Comparison of ENCODE assay signal across 14 mouse cellular contexts in genomic region chr15:78790990-78791389, GRCm38 (mm10). TPM values are rescaled to one million over a fixed set of nuclear protein-coding genes. Genes with fewer than 3 reads are reported as not detected.
DNase-seq lines count a peak whose midpoint lies in the region; ATAC-seq lines count a peak whose summit lies in the region.
"Had no signal": no experiment of that assay in that cellular context is flagged by ENCODE, and none has a peak within 500 bp of the region (broad histone marks: within the 10 kb centered on the region; RNA-seq: fewer than 3 reads in every experiment).

No protein-coding gene starts in this region.

- H3K9ac ChIP-seq in kidney, embryonic 16.5 days (replicated peaks; ENCODE audit: low read length), result 0 out of 2 replicates have a peak overlapping the region, but pooled peaks have one; percentile 9
- peak overlapping the region; percentile 38; the same call in 1 of the 2 replicates for H3K9ac ChIP-seq in intestine, embryonic 16.5 days (ENCODE audit: low read depth, low read length)
- H3K9ac ChIP-seq: liver, embryonic 14.5 days had no signal

- ATAC-seq in kidney, embryonic 16.5 days (ENCODE audit: low FRiP score, low TSS enrichment), result no peak
- no peak for ATAC-seq in intestine, embryonic 16.5 days
- no peak for ATAC-seq in megakaryocyte, adult 5-6 weeks (ENCODE audit: poor library complexity, severe bottlenecking)

- WGBS in heart, embryonic 10.5 days, result 77% methylated on average over 12 of the region's 12 CpGs
- 78% methylated on average over 12 of the region's 12 CpGs for WGBS in kidney, embryonic 16.5 days
- WGBS in intestine, embryonic 16.5 days, result 77% methylated on average over 12 of the region's 12 CpGs

- peaks cover 24% of the 10 kb centered on the region for H3K27me3 ChIP-seq in heart, embryonic 10.5 days (ENCODE audit: insufficient read depth, poor library complexity, severe bottlenecking)
- H3K27me3 ChIP-seq in kidney, embryonic 16.5 days (ENCODE audit: insufficient read depth, low read length), result no peaks in the 10 kb centered on the region
- no peaks in the 10 kb centered on the region for H3K27me3 ChIP-seq in intestine, embryonic 16.5 days (replicated peaks; ENCODE audit: control insufficient read depth, insufficient read depth, low read length)

- H3K9me3 ChIP-seq in heart, embryonic 10.5 days, result no peaks in the 10 kb centered on the region
- no peaks in the 10 kb centered on the region for H3K9me3 ChIP-seq in kidney, embryonic 16.5 days (ENCODE audit: low read length)
- H3K9me3 ChIP-seq in intestine, embryonic 16.5 days (ENCODE audit: control insufficient read depth, low read length), result no peaks in the 10 kb centered on the region

- H3K4me1 ChIP-seq in heart, embryonic 10.5 days, result peaks cover 47% of the 10 kb centered on the region
- peaks cover 25% of the 10 kb centered on the region for H3K4me1 ChIP-seq in kidney, embryonic 16.5 days (ENCODE audit: insufficient read depth, low read length)
- peaks cover 38% of the 10 kb centered on the region for H3K4me1 ChIP-seq in brown adipose tissue, adult 24 weeks (ENCODE audit: control insufficient read depth, insufficient read depth, insufficient read length, low read length)
- H3K4me1 ChIP-seq in intestine, embryonic 16.5 days (ENCODE audit: control insufficient read depth, insufficient read depth, low read length), result peaks cover 30% of the 10 kb centered on the region

- H3K27ac ChIP-seq in heart, embryonic 10.5 days, result peak overlapping the region; percentile 67
- H3K27ac ChIP-seq in kidney, embryonic 16.5 days (ENCODE audit: low read length), result peak overlapping the region; percentile 40; the same call in 1 of the 2 replicates
- H3K27ac ChIP-seq in brown adipose tissue, adult 24 weeks (replicated peaks; ENCODE audit: low read depth, low read length), result peak overlapping the region; percentile 68
- H3K27ac ChIP-seq in intestine, embryonic 16.5 days (ENCODE audit: low read length), result peak overlapping the region; percentile 16; the same call in 1 of the 2 replicates
- H3K27ac ChIP-seq: liver, embryonic 14.5 days had no signal

- no peak overlapping the region for H3K4me2 ChIP-seq in kidney, embryonic 16.5 days (replicated peaks; ENCODE audit: low read depth, low read length)
- H3K4me2 ChIP-seq in intestine, embryonic 16.5 days (ENCODE audit: low read depth, low read length), result no peak overlapping the region

- peaks cover 9% of the 10 kb centered on the region; the same call in 1 of the 2 replicates for H3K36me3 ChIP-seq in heart, embryonic 10.5 days
- peaks cover 7% of the 10 kb centered on the region; the same call in 1 of the 2 replicates for H3K36me3 ChIP-seq in kidney, embryonic 16.5 days (ENCODE audit: insufficient read depth, low read length)
- no peaks in the 10 kb centered on the region for H3K36me3 ChIP-seq in intestine, embryonic 16.5 days (ENCODE audit: control insufficient read depth, insufficient read depth, low read length)

- H3K4me3 ChIP-seq in heart, embryonic 10.5 days, result no peak overlapping the region
- no peak overlapping the region for H3K4me3 ChIP-seq in kidney, embryonic 16.5 days (ENCODE audit: low read length)
- H3K4me3 ChIP-seq in brown adipose tissue, adult 24 weeks (ENCODE audit: insufficient read depth, low read depth, low read length), result no peak overlapping the region
- H3K4me3 ChIP-seq in intestine, embryonic 16.5 days (ENCODE audit: low read length), result no peak overlapping the region
- H3K4me3 ChIP-seq: erythroblast, embryonic 14.5 days had no signal

- no peak for DNase-seq in heart, embryonic 10.5 days (ENCODE audit: low spot score)
- DNase-seq in heart, adult 8-10 months (ENCODE audit: low spot score), result no peak
- no peak for DNase-seq in kidney, adult 11 months
- DNase-seq: cerebellum, adult 2 months; thymus, postnatal 14 days had no signal

RNA-seq across cellular contexts. Expression of gene Card10, which starts 11.9 kb away (rescaled TPM):
- polyA plus RNA-seq in heart, embryonic 10.5 days (2016; fragmentation: Nextera tagmentation; extraction: Ambion mirVana), result 3.5 and 4.0 TPM in 2 replicates
- total RNA-seq in heart, adult 8-10 months (2022), result 10 to 100 TPM; 14.3 to 16.1 (median 15.2) TPM
- polyA plus RNA-seq in kidney, embryonic 16.5 days (2015; fragmentation: Nextera tagmentation; extraction: Ambion mirVana), result 9.9 and 10.6 TPM in 2 replicates
- polyA plus RNA-seq in brown adipose tissue, adult 24 weeks (2012; ENCODE audit: insufficient read depth, insufficient read length, missing spikeins), result 3.9 and 4.8 TPM in 2 replicates
- polyA plus RNA-seq in intestine, embryonic 16.5 days (2015; fragmentation: Nextera tagmentation; extraction: Ambion mirVana), result 5.2 and 6.1 TPM in 2 replicates
- total RNA-seq in megakaryocyte, adult 5-6 weeks (2015), result 2.3 and 2.7 TPM in 2 replicates
- 0.92 and 1.1 TPM in 2 replicates for total RNA-seq in megakaryocyte, adult 5-6 weeks (2017)
- total RNA-seq: hematopoietic stem cell, adult 5-6 weeks; MEL had no signal

RNA-seq across cellular contexts. Expression of gene Mfng, which starts 17.7 kb away (rescaled TPM):
- polyA plus RNA-seq in heart, embryonic 10.5 days (2016; fragmentation: Nextera tagmentation; extraction: Ambion mirVana), result 5.5 and 10.3 TPM in 2 replicates
- 10 to 100 TPM in 1 of 4 experiments, 1 to 10 TPM in 3; 7.5 to 11.4 (median 9.5) TPM for total RNA-seq in heart, adult 8-10 months (2022)
- polyA plus RNA-seq in kidney, embryonic 16.5 days (2015; fragmentation: Nextera tagmentation; extraction: Ambion mirVana), result 28.7 and 31.7 TPM in 2 replicates
- 12.0 and 20.7 TPM in 2 replicates for polyA plus RNA-seq in brown adipose tissue, adult 24 weeks (2012; ENCODE audit: insufficient read depth, insufficient read length, missing spikeins)
- polyA plus RNA-seq in intestine, embryonic 16.5 days (2015; fragmentation: Nextera tagmentation; extraction: Ambion mirVana), result 17.2 and 18.2 TPM in 2 replicates
- 8.8 and 9.8 TPM in 2 replicates for total RNA-seq in megakaryocyte, adult 5-6 weeks (2015)
- total RNA-seq in megakaryocyte, adult 5-6 weeks (2017), result 5.7 and 5.8 TPM in 2 replicates
- polyA plus RNA-seq: C2C12 had no signal

RNA-seq across cellular contexts. Expression of gene Cdc42ep1, which starts 51.4 kb away (rescaled TPM):
- polyA plus RNA-seq in heart, embryonic 10.5 days (2016; fragmentation: Nextera tagmentation; extraction: Ambion mirVana), result 35.1 and 37.3 TPM in 2 replicates
- 10 to 100 TPM; 30.5 to 40.3 (median 39.1) TPM for total RNA-seq in heart, adult 8-10 months (2022)
- polyA plus RNA-seq in kidney, embryonic 16.5 days (2015; fragmentation: Nextera tagmentation; extraction: Ambion mirVana), result 58.5 and 59.7 TPM in 2 replicates
- polyA plus RNA-seq in brown adipose tissue, adult 24 weeks (2012; ENCODE audit: insufficient read depth, insufficient read length, missing spikeins), result 18.4 and 21.7 TPM in 2 replicates
- 34.5 and 36.1 TPM in 2 replicates for polyA plus RNA-seq in intestine, embryonic 16.5 days (2015; fragmentation: Nextera tagmentation; extraction: Ambion mirVana)
- total RNA-seq in megakaryocyte, adult 5-6 weeks (2015), result not detected in 2 replicates
- 0.26 TPM in 1 of 2 replicates, not detected in the other for total RNA-seq in megakaryocyte, adult 5-6 weeks (2017)
- total RNA-seq: hematopoietic stem cell, adult 5-6 weeks had no signal

Comparison
In these comparisons a context has a peak if more than half of its experiments do, and no peak if none do; other contexts are left out.
1. H3K27ac ChIP-seq: peak in every context shown above with its lines; median percentile 68 in brown adipose tissue, adult 24 weeks; 67 in heart, embryonic 10.5 days; 40 in kidney, embryonic 16.5 days; 16 in intestine, embryonic 16.5 days.